Mouse (Mus musculus) lung, postnatal 0 days (tissue): Measurements from ENCODE around the gene Bhmt2. TPM values are rescaled to one million over a fixed set of nuclear protein-coding genes. Genes with fewer than 3 reads are reported as not detected.

Source experiments
- ATAC-seq: fragments of 200-750 bp; cut with Nextera tagmentation; 2 replicates; pipeline ENCODE4 v1.8.0; 2017; ENCODE audit warnings: moderate library complexity
- DNase-seq: peaks from one replicate; pipeline ENCODE4 v3.0.0-alpha.2; 2016; ENCODE audit warnings: low spot score
- H3K27ac ChIP-seq: fragments of 300-500 bp; sonication (generic); 2 replicates; pipeline ENCODE4 v1.5.1; 2014; ENCODE audit warnings: antibody characterized with exemption, mild to moderate bottlenecking, low read length, mixed read lengths
- H3K27me3 ChIP-seq: fragments of 300-500 bp; sonication (generic); replicated peaks from 2 replicates; pipeline ENCODE4 v1.6.1; 2014; ENCODE audit warnings: low read length, mixed read lengths; ENCODE audit not compliant: insufficient read depth
- H3K36me3 ChIP-seq: fragments of 300-500 bp; sonication (generic); 2 replicates; pipeline ENCODE4 v1.6.1; 2014; ENCODE audit warnings: low read length, mixed read lengths; ENCODE audit not compliant: insufficient read depth
- H3K4me1 ChIP-seq: fragments of 300-500 bp; sonication (generic); 2 replicates; pipeline ENCODE4 v1.6.1; 2014; ENCODE audit warnings: antibody characterized with exemption, low read depth, low read length, mixed read lengths; ENCODE audit not compliant: insufficient read depth
- H3K4me2 ChIP-seq: fragments of 300-500 bp; sonication (generic); replicated peaks from 2 replicates; pipeline ENCODE4 v1.6.1; 2014; ENCODE audit warnings: low read depth, mild to moderate bottlenecking, low read length, moderate library complexity, mixed read lengths
- H3K4me3 ChIP-seq: fragments of 300-500 bp; sonication (generic); 2 replicates; pipeline ENCODE4 v1.5.1; 2014; ENCODE audit warnings: low read depth, low read length
- H3K9ac ChIP-seq: fragments of 300-500 bp; sonication (generic); replicated peaks from 2 replicates; pipeline ENCODE4 v1.6.1; 2014; ENCODE audit warnings: low read depth, mild to moderate bottlenecking
- H3K9me3 ChIP-seq: fragments of 300-500 bp; sonication (generic); 2 replicates; pipeline ENCODE4 v1.6.1; 2016; ENCODE audit warnings: low read length, mixed read lengths
- CTCF ChIP-seq: IDR thresholded peaks from 2 replicates; pipeline ENCODE4 v1.5.1; 2016; ENCODE audit warnings: antibody characterized with exemption, mild to moderate bottlenecking
- EP300 ChIP-seq: IDR thresholded peaks from 2 replicates; pipeline ENCODE4 v1.6.1; 2016; ENCODE audit warnings: antibody characterized with exemption, mild to moderate bottlenecking, control low read depth
- WGBS: fragments of 180-500 bp; shearing (Covaris S2); extraction: QIAGEN DNeasy Blood & Tissue Kit; methylation state at CpG from one replicate; pipeline ENCODE4 v1.1.7; 2014; 5-methylcytosine and 5-hydroxymethylcytosine counted together
- polyA plus RNA-seq: library from polyadenylated mRNA; unstranded; fragments of >200 nt; fragmentation: Nextera tagmentation; extraction: Ambion mirVana; gene quantifications from 2 replicates; pipeline ENCODE4 v1.2.1, GENCODE M21; 2015

Gene Bhmt2
- polyA plus RNA-seq, 1 experiment from 2014 or later, result not detected

DNA sequence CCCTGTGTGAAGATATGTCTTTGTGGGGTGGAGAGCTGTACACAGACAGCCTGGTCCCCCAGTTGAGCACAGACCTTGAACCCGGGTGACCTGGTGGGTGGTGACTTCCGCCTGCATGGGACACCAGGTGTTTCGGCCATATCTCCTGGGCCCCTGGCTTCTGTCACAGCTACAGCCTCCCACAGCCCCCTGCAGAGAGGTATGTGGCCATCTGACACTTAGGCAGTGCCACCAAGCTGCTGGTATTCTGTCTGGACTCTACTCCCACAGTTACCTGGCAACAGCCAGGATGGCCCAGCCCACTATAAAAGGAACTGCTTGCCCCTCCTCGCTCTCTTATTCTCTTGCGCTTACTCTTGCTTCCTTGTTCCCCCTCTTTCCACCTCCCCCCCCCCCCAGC, 16.2 kb downstream of the Bhmt2 start:
- H3K4me1 ChIP-seq, result no peaks in the 10 kb centered on the region
- no peaks in the 10 kb centered on the region for H3K27me3 ChIP-seq
- H3K36me3 ChIP-seq, result no peaks in the 10 kb centered on the region
- WGBS, result 72% methylated on average over 5 of the region's 5 CpGs
- ATAC-seq (no peak), DNase-seq (no peak)
- H3K9me3 ChIP-seq, result no peaks in the 10 kb centered on the region
- no peak overlapping the region for H3K9ac ChIP-seq
- no peak overlapping the region for H3K4me2 ChIP-seq
- TF ChIP-seq CTCF (no peak), EP300 (no peak)
- H3K4me3 ChIP-seq, result no peak overlapping the region
- no peak overlapping the region for H3K27ac ChIP-seq

DNA sequence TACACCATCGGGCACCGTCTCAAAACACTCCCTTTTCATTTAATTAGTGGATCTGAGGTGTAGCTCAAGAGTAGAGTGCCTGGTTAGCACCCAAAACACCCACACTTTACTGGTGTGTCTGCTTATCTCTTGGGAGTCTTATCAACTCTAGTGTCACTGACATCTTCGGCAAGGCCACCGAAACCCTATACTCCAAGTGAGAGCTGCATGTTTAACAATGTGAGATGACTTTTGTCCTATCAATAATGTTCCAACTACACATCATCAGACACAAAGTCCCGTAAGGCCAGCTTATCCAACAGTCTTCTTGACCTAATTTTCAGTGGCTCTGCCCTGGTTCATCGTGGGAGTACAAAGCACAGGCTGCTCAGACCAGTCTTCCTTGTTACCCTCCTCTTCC, 20.7 kb downstream of the Bhmt2 start:
- Histone ChIP-seq H3K27ac (no peak overlapping the region), H3K4me1 (no peaks in the 10 kb centered on the region), H3K4me3 (no peak overlapping the region), H3K4me2 (no peak overlapping the region), H3K9ac (no peak overlapping the region), H3K36me3 (no peaks in the 10 kb centered on the region), H3K9me3 (no peaks in the 10 kb centered on the region), H3K27me3 (no peaks in the 10 kb centered on the region)
- no peak for TF ChIP-seq EP300
- TF ChIP-seq CTCF, result no peak
- ATAC-seq, result no peak
- WGBS, result 73% methylated on average over 6 of the region's 6 CpGs
- DNase-seq, result no peak

DNA sequence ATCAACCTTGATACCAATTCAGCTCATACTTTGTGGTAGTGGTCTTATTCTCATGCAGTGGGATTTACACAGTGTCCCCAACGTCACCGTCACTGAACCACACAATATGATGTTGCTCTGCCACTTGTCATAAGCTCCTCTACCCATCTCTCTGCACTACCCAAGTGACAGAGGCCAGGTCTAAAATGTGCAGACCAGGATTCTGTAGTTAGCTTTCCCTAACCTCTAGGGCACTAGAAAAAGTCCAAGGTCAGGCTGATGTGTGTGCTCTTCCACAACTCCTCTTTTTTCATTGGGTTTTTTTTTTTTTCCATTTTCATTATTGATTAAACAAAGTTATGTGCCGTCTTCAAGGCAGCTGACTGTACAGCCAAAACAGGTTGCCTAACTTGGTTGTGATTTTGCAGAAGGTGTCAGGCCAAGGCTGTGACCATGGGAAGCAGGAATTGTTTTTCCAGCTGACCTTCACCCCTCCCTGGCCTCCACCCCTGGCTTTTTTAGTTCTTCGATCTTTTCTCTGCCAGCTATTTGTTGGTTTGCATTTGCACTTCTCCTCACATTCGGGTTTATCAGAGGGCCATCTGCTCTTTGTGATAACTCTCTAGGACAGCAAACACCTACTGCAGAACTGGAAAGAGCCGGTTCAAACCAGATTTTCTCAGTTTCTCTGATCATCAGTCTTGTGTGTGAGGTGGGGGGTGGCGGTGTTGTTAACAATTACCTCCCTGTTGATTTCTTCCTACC, 25.5 kb downstream of the Bhmt2 start:
- 53% methylated on average over 7 of the region's 7 CpGs for WGBS
- Histone ChIP-seq H3K36me3 (no peaks in the 10 kb centered on the region), H3K27ac (no peak overlapping the region), H3K4me2 (no peak overlapping the region), H3K9me3 (no peaks in the 10 kb centered on the region), H3K4me1 (no peaks in the 10 kb centered on the region), H3K27me3 (no peaks in the 10 kb centered on the region), H3K4me3 (no peak overlapping the region), H3K9ac (no peak overlapping the region)
- TF ChIP-seq CTCF (no peak), EP300 (no peak)
- DNase-seq (no peak), ATAC-seq (no peak)

DNA sequence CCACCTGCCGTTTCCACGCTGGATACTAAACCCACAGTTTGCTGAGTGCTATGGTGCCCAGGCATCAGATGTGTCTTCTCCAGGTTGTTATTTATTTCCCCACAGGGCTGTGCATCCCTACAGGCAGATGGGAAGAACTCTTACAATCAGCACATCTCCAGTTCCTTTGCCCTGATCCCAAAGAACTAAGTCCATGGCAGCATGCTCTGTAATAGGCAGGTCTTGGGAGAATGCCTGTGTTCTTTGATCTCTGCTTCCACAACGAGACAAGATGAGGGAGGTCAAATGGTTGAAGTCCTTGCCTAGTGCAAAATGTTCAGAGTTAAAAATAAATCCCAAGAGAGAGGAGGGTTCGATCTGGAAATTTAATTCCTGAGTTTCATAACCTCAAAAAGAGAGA, 34.5 kb downstream of the Bhmt2 start:
- no peak overlapping the region for H3K4me3 ChIP-seq

DNA sequence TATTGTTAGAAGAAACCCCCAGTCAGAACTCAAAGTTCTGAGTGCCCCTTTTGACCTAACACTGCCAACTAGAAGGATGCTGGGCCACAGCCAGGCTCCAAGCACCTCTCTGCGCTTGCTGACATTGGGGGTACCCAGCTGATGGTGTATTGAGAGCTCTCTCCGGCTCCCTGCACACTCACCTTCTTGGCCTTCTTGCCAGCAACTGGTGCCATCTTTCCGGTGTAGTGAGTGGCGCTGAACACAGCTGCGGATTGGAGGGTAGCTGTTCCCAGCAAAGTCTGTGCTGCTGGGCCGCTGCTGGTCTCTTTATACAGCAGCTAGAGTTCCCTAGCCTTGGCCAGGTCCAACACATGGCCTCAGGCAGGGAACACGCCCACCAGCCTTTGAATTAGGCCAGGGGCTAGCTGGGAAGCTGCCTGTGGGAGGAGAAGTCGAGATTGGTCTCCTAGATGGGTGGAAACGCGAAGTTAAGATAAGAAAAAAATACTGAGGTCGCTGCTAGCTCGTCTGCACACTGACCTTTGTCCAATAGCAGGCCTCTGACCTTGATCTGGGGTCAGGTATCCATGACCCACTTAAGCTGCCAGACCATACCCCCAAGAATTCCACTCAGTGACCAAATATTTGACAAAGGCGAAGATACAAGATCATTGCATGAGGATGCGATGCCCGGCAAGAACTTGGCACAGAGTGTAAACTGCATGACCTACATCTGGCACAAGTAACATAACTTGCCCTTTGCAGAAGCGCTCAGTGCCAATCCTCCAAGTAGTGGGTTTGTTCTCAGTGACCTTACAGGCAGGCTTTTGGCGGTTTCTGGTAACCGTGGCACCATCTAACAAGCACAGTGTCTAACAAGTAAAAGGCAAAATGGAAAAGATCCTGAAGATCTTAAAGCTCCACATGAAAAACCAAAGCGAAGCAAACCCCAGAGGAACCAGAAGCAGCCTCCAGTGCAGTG, 36.5 kb downstream of the Bhmt2 start, which contains the start of gene Bhmt:
Bhmt (minus strand) TSS at position 680 of the 964 bp plus-strand sequence.
- DNase-seq, result no peak
- WGBS, result 64% methylated on average over 19 of the region's 19 CpGs
- Histone ChIP-seq H3K9me3 (no peaks in the 10 kb centered on the region), H3K36me3 (no peaks in the 10 kb centered on the region), H3K4me3 (no peak within 1 kb of the TSS), H3K4me2 (no peak within 1 kb of the TSS), H3K27me3 (no peaks in the 10 kb centered on the region), H3K4me1 (no peaks in the 10 kb centered on the region), H3K27ac (no peak within 1 kb of the TSS), H3K9ac (no peak within 1 kb of the TSS)
- ATAC-seq, result no peak
- no peak for TF ChIP-seq CTCF
- TF ChIP-seq EP300, result no peak

More for the DNA sequence above, 34.5 kb downstream of the Bhmt2 start:
- no peaks in the 10 kb centered on the region for H3K27me3 ChIP-seq
- H3K9me3 ChIP-seq, result no peaks in the 10 kb centered on the region
- 57% methylated on average over 4 of the region's 4 CpGs for WGBS
- no peak for TF ChIP-seq CTCF
- TF ChIP-seq EP300, result no peak
- H3K4me1 ChIP-seq, result no peaks in the 10 kb centered on the region
- no peak overlapping the region for H3K27ac ChIP-seq
- H3K4me2 ChIP-seq, result no peak overlapping the region
- ATAC-seq (no peak), DNase-seq (no peak)
- H3K36me3 ChIP-seq, result no peaks in the 10 kb centered on the region
- H3K9ac ChIP-seq, result no peak overlapping the region

DNA sequence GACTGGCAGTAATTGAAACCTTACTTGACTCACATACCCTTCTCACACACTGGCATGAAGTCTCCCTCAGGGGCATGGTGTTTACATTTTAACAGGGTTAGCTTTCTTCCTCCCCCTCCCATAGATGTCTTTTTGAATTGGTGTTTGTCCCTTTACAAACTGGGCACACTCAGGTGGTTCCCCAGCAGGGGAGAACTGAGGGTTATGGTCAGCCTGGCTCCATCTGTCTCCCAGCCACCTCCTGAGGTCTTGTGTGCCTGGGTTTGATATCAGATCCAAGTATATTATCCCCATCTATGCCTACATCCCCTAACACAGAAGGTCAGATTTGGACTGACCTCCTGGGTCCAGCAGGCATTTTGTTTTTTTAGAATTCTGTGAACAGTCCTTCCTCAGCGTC, 37.5 kb downstream of the Bhmt2 start:
- WGBS, result 79% methylated on average over 1 of the region's 1 CpGs
- no peak for TF ChIP-seq EP300
- no peak for TF ChIP-seq CTCF
- Histone ChIP-seq H3K4me3 (no peak overlapping the region), H3K27me3 (no peaks in the 10 kb centered on the region), H3K36me3 (no peaks in the 10 kb centered on the region), H3K4me2 (no peak overlapping the region), H3K9ac (no peak overlapping the region), H3K9me3 (no peaks in the 10 kb centered on the region), H3K4me1 (no peaks in the 10 kb centered on the region), H3K27ac (no peak overlapping the region)
- ATAC-seq, result no peak
- no peak for DNase-seq
